Mouse (Mus musculus): ENCODE measurements around the gene P3h4.

GRCm38 (mm10) chr11:100395200-100395599, 19.4 kb downstream of the P3h4 start:
- TF ChIP-seq CTCF (IDR thresholded peaks at IDR 0.05; ENCODE audit: low read depth, low read length) (no peak), POLR2A (IDR thresholded peaks at IDR 0.05; ENCODE audit: insufficient read depth, low read length) (no peak)
